Mouse (Mus musculus): ENCODE data around the gene Stbd1. TPM values are rescaled to one million over a fixed set of nuclear protein-coding genes. Genes with fewer than 3 reads are reported as not detected.

The Stbd1 gene
- polyA plus RNA-seq, 1 experiment from 2014 or later = 8.3 TPM

GRCm38 (mm10) chr5:92621883-92622282 lies 19.0 kb downstream of the Stbd1 start:
- Histone ChIP-seq H3K4me2 (replicated peaks; ENCODE audit: low read depth, low read length) (no peak overlapping the region), H3K27ac (ENCODE audit: low read depth, low read length) (no peak overlapping the region), H3K4me3 (ENCODE audit: low read depth, low read length) (no peak overlapping the region), H3K36me3 (ENCODE audit: control insufficient read depth, insufficient read depth, low read length) (no peaks in the 10 kb centered on the region), H3K27me3 (ENCODE audit: control insufficient read depth, insufficient read depth, low read length) (no peaks in the 10 kb centered on the region), H3K9me3 (ENCODE audit: control insufficient read depth, low read length) (no peaks in the 10 kb centered on the region), H3K4me1 (replicated peaks; ENCODE audit: control insufficient read depth, insufficient read depth, low read length) (no peaks in the 10 kb centered on the region), H3K9ac (ENCODE audit: low read depth, low read length) (no peak overlapping the region)
- ATAC-seq (ENCODE audit: low FRiP score) (no peak), DNase-seq (ENCODE audit: low spot score) (no peak)
- 83% methylated on average over 5 of the region's 5 CpGs for WGBS

GRCm38 (mm10) chr5:92627896-92628295 lies 25.1 kb downstream of the Stbd1 start:
- WGBS = 88% methylated on average over 7 of the region's 7 CpGs
- Histone ChIP-seq H3K4me1 (replicated peaks; ENCODE audit: control insufficient read depth, insufficient read depth, low read length) (no peaks in the 10 kb centered on the region), H3K4me3 (ENCODE audit: low read depth, low read length) (no peak overlapping the region), H3K9ac (ENCODE audit: low read depth, low read length) (no peak overlapping the region), H3K9me3 (ENCODE audit: control insufficient read depth, low read length) (no peaks in the 10 kb centered on the region), H3K36me3 (ENCODE audit: control insufficient read depth, insufficient read depth, low read length) (no peaks in the 10 kb centered on the region), H3K27ac (ENCODE audit: low read depth, low read length) (no peak overlapping the region), H3K4me2 (replicated peaks; ENCODE audit: low read depth, low read length) (no peak overlapping the region), H3K27me3 (ENCODE audit: control insufficient read depth, insufficient read depth, low read length) (no peaks in the 10 kb centered on the region)
- DNase-seq (ENCODE audit: low spot score) = no peak
- ATAC-seq (ENCODE audit: low FRiP score) = no peak

- H3K9ac ChIP-seq (ENCODE audit: low read depth, low read length) = no peak overlapping the region
- H3K4me1 ChIP-seq (replicated peaks; ENCODE audit: control insufficient read depth, insufficient read depth, low read length) = no peaks in the 10 kb centered on the region
- ATAC-seq (ENCODE audit: low FRiP score) = no peak
- peak; percentile 19 for DNase-seq (ENCODE audit: low spot score)
- H3K27me3 ChIP-seq (ENCODE audit: control insufficient read depth, insufficient read depth, low read length) = no peaks in the 10 kb centered on the region
- H3K4me3 ChIP-seq (ENCODE audit: low read depth, low read length) = no peak overlapping the region
- no peaks in the 10 kb centered on the region for H3K9me3 ChIP-seq (ENCODE audit: control insufficient read depth, low read length)
- WGBS = 68% methylated on average over 4 of the region's 4 CpGs
- H3K36me3 ChIP-seq (ENCODE audit: control insufficient read depth, insufficient read depth, low read length) = no peaks in the 10 kb centered on the region
- H3K27ac ChIP-seq (ENCODE audit: low read depth, low read length) = no peak overlapping the region
- no peak overlapping the region for H3K4me2 ChIP-seq (replicated peaks; ENCODE audit: low read depth, low read length)
These were observed 30.7 kb downstream of the Stbd1 start for GRCm38 (mm10) chr5:92633526-92633925.

GRCm38 (mm10) chr5:92634916-92635315 lies 32.1 kb downstream of the Stbd1 start:
- no peaks in the 10 kb centered on the region for H3K36me3 ChIP-seq (ENCODE audit: control insufficient read depth, insufficient read depth, low read length)
- H3K9ac ChIP-seq (ENCODE audit: low read depth, low read length) = no peak overlapping the region
- 85% methylated on average over 3 of the region's 3 CpGs for WGBS
- H3K27me3 ChIP-seq (ENCODE audit: control insufficient read depth, insufficient read depth, low read length) = no peaks in the 10 kb centered on the region
- no peak overlapping the region for H3K4me3 ChIP-seq (ENCODE audit: low read depth, low read length)
- no peaks in the 10 kb centered on the region for H3K4me1 ChIP-seq (replicated peaks; ENCODE audit: control insufficient read depth, insufficient read depth, low read length)
- no peak for ATAC-seq (ENCODE audit: low FRiP score)
- DNase-seq (ENCODE audit: low spot score) = no peak
- H3K27ac ChIP-seq (ENCODE audit: low read depth, low read length) = no peak overlapping the region
- H3K9me3 ChIP-seq (ENCODE audit: control insufficient read depth, low read length) = no peaks in the 10 kb centered on the region
- no peak overlapping the region for H3K4me2 ChIP-seq (replicated peaks; ENCODE audit: low read depth, low read length)

GRCm38 (mm10) chr5:92635891-92636290 lies 33.0 kb downstream of the Stbd1 start:
- no peak overlapping the region for H3K4me2 ChIP-seq (replicated peaks; ENCODE audit: low read depth, low read length)
- H3K4me3 ChIP-seq (ENCODE audit: low read depth, low read length) = no peak overlapping the region
- no peak overlapping the region for H3K9ac ChIP-seq (ENCODE audit: low read depth, low read length)
- H3K27me3 ChIP-seq (ENCODE audit: control insufficient read depth, insufficient read depth, low read length) = no peaks in the 10 kb centered on the region
- DNase-seq (ENCODE audit: low spot score) (no peak), ATAC-seq (ENCODE audit: low FRiP score) (no peak)
- H3K9me3 ChIP-seq (ENCODE audit: control insufficient read depth, low read length) = no peaks in the 10 kb centered on the region
- no peaks in the 10 kb centered on the region for H3K4me1 ChIP-seq (replicated peaks; ENCODE audit: control insufficient read depth, insufficient read depth, low read length)
- 92% methylated on average over 5 of the region's 5 CpGs for WGBS
- H3K27ac ChIP-seq (ENCODE audit: low read depth, low read length) = no peak overlapping the region
- no peaks in the 10 kb centered on the region for H3K36me3 ChIP-seq (ENCODE audit: control insufficient read depth, insufficient read depth, low read length)

- DNase-seq (ENCODE audit: low spot score) (no peak), ATAC-seq (ENCODE audit: low FRiP score) (no peak)
- Histone ChIP-seq H3K36me3 (ENCODE audit: control insufficient read depth, insufficient read depth, low read length) (no peaks in the 10 kb centered on the region), H3K4me3 (ENCODE audit: low read depth, low read length) (no peak overlapping the region), H3K27me3 (ENCODE audit: control insufficient read depth, insufficient read depth, low read length) (no peaks in the 10 kb centered on the region), H3K27ac (ENCODE audit: low read depth, low read length) (no peak overlapping the region), H3K4me2 (replicated peaks; ENCODE audit: low read depth, low read length) (no peak overlapping the region), H3K9me3 (ENCODE audit: control insufficient read depth, low read length) (no peaks in the 10 kb centered on the region), H3K9ac (ENCODE audit: low read depth, low read length) (no peak overlapping the region), H3K4me1 (replicated peaks; ENCODE audit: control insufficient read depth, insufficient read depth, low read length) (no peaks in the 10 kb centered on the region)
- 82% methylated on average over 3 of the region's 3 CpGs for WGBS
These were observed 38.0 kb downstream of the Stbd1 start for GRCm38 (mm10) chr5:92640861-92641260.

Other genes starting within 250 kb of the Stbd1 start
- gene Nup54, start 167.8 kb upstream of the Stbd1 start, polyA plus RNA-seq (2014; fragmentation: Nextera tagmentation; extraction: Ambion mirVana) = 67.5 and 69.3 TPM in 2 replicates
- gene Scarb2, start 96.2 kb upstream of the Stbd1 start, polyA plus RNA-seq (2014; fragmentation: Nextera tagmentation; extraction: Ambion mirVana) = 11.2 and 11.7 TPM in 2 replicates
- 0.22 TPM in 1 of 2 replicates, not detected in the other for gene Fam47e, start 48.0 kb upstream of the Stbd1 start, polyA plus RNA-seq (2014; fragmentation: Nextera tagmentation; extraction: Ambion mirVana)
- gene Ccdc158, start 72.2 kb downstream of the Stbd1 start, polyA plus RNA-seq (2014; fragmentation: Nextera tagmentation; extraction: Ambion mirVana) = 0.89 and 1.1 TPM in 2 replicates
- gene Shroom3, start 80.4 kb downstream of the Stbd1 start, polyA plus RNA-seq (2014; fragmentation: Nextera tagmentation; extraction: Ambion mirVana) = 4.8 and 6.6 TPM in 2 replicates

Measured in hindbrain, embryonic 11.5 days (tissue).